Mouse (Mus musculus): ENCODE results near the gene Igfbp3.
A peak's percentile ranks its signal among the peaks of the same experiment; 100 is the strongest.
"Not testable (repeated sequence)": the region's sequence is repeated elsewhere in the genome, so short reads cannot be mapped to it uniquely, and the experiment has no call there.

Gene Igfbp3

GRCm38 (mm10) chr11:7213501-7214341 lies at the start of gene Igfbp3:
Igfbp3 (minus strand) TSS chr11:7213923.
- DNase-seq: no peak

- no peak for DNase-seq
Measured at GRCm38 (mm10) chr11:7250870-7251269, 37.1 kb upstream of the Igfbp3 start.

- no peak for DNase-seq
Measured at GRCm38 (mm10) chr11:7250415-7250814, 36.7 kb upstream of the Igfbp3 start.

GRCm38 (mm10) chr11:7244782-7245181 lies 31.1 kb upstream of the Igfbp3 start:
- DNase-seq: no peak

GRCm38 (mm10) chr11:7239041-7239740 lies 25.5 kb upstream of the Igfbp3 start:
- DNase-seq: no peak

GRCm38 (mm10) chr11:7238546-7238945 lies 24.8 kb upstream of the Igfbp3 start:
- no peak for DNase-seq

GRCm38 (mm10) chr11:7237712-7238111 lies 24.0 kb upstream of the Igfbp3 start:
- DNase-seq: no peak

GRCm38 (mm10) chr11:7236751-7237150 lies 23.0 kb upstream of the Igfbp3 start:
- no peak for DNase-seq

GRCm38 (mm10) chr11:7234981-7235609 lies 21.4 kb upstream of the Igfbp3 start:
- no peak for DNase-seq

GRCm38 (mm10) chr11:7234436-7234835 lies 20.7 kb upstream of the Igfbp3 start:
- no peak for DNase-seq

- DNase-seq: no peak
Measured at GRCm38 (mm10) chr11:7233333-7233732, 19.6 kb upstream of the Igfbp3 start.

- DNase-seq: no peak
Measured at GRCm38 (mm10) chr11:7231958-7232357, 18.2 kb upstream of the Igfbp3 start.

- DNase-seq: peak; percentile 71
Measured at GRCm38 (mm10) chr11:7230000-7230399, 16.3 kb upstream of the Igfbp3 start.

GRCm38 (mm10) chr11:7228107-7228506 lies 14.4 kb upstream of the Igfbp3 start:
- DNase-seq: no peak

- no peak for DNase-seq
Measured at GRCm38 (mm10) chr11:7226810-7227550, 13.3 kb upstream of the Igfbp3 start.

- DNase-seq: no peak
Measured at GRCm38 (mm10) chr11:7226200-7226599, 12.5 kb upstream of the Igfbp3 start.

GRCm38 (mm10) chr11:7221826-7222225 lies 8.1 kb upstream of the Igfbp3 start:
- DNase-seq: not testable (repeated sequence)

GRCm38 (mm10) chr11:7215703-7216102 lies 2.0 kb upstream of the Igfbp3 start:
- DNase-seq: peak; percentile 31

- no peak for DNase-seq
Measured at GRCm38 (mm10) chr11:7214761-7215160, 1.0 kb upstream of the Igfbp3 start.

- no peak for DNase-seq
Measured at GRCm38 (mm10) chr11:7214342-7214660, 578 bp upstream of the Igfbp3 start.

- DNase-seq: no peak
Measured at GRCm38 (mm10) chr11:7213161-7213500, 592 bp downstream of the Igfbp3 start.

GRCm38 (mm10) chr11:7212126-7212798 lies 1.5 kb downstream of the Igfbp3 start:
- DNase-seq: no peak

GRCm38 (mm10) chr11:7211211-7211610 lies 2.5 kb downstream of the Igfbp3 start:
- DNase-seq: peak; percentile 60

Data from kidney, adult 11 months (tissue).